Mouse (Mus musculus): ENCODE measurements around the gene Anapc15-ps.

- TF ChIP-seq CTCF (IDR thresholded peaks at IDR 0.05; ENCODE audit: insufficient read depth, low read depth, low read length) (no peak), POLR2A (IDR thresholded peaks at IDR 0.05; ENCODE audit: insufficient read depth, low read depth, low read length) (no peak)
These were observed 42.4 kb downstream of the Anapc15-ps start for GRCm38 (mm10) chr10:95630726-95631345.
